Mouse (Mus musculus) kidney, postnatal 25 days (tissue): ENCODE data around the gene Bcl2a1d.
"Not testable (repeated sequence)": the region's sequence is repeated elsewhere in the genome, so short reads cannot be mapped to it uniquely, and the experiment has no call there.

Experiments used
- DNase-seq, 2 experiments: peaks; one replicate each; pipeline ENCODE4 v3.0.0; 2021; ENCODE audit warnings: mixed read lengths in 2 of 2

The Bcl2a1d gene

DNA sequence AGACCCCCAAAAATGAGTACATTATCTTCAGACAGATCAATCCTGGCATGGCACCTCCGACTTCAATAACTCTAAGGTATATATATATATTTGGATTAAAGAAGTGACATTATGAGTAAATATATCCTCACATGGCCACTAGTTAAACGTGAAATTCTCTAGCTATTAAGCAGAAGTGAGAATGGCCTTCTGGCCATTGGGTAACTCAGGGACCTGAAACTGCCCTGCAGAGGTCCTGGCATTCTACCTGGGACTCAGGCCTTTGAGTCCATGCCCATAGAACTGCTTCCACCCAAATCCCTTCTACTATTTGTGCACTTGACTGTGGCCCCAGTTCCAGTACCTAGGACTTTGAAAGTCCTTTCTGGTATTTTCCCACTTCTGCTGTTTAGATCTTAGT, 40.4 kb downstream of the Bcl2a1d start:
- DNase-seq = not testable (repeated sequence)

DNA sequence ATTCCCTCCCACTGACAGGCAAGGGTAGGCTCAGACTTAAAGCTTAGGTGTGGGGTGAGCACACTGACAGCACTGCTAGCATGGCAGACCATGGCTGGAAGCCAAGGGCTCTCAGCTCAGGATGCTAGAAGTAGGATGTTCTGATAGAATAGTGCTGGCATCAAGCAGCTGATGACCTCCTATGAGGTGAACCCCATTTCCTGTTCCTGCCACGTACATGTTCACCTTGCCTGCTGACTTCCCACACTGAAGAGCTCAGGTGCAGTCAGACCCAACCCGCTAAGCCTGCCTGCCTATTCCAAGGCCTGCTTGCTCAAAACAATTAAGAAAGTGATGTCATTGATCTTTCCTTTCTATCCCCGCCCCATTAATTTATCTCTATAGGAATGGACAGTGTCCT, 42.3 kb downstream of the Bcl2a1d start:
- DNase-seq = not testable (repeated sequence)

DNA sequence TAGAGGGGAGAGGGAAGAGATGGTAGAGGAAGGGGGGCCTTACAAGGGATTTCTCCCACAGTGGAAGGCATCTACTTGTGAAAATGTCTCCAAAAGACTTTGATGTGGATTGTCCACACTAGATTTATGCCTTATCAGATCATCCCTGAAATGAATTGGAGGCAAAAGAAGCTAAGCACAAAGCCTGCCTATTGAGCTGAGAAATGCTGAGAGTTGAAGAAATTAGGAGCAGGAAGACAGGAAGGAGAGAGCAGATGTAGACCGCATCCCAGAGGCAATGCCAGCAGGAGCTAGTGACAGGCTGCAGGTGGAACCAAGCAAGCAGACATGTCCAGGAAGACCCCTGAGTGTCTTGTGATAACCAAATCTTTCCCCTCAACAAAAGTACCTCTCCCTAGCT, 45.0 kb downstream of the Bcl2a1d start:
- not testable (repeated sequence) for DNase-seq
